Mouse (Mus musculus): ENCODE measurements around the gene Gm38431. TPM values are rescaled to one million over a fixed set of nuclear protein-coding genes. Genes with fewer than 3 reads are reported as not detected.
A peak's percentile ranks its signal among the peaks of the same experiment; 100 is the strongest.

Gm38431 gene
- total and polyA plus RNA-seq, 2 experiments from 2014 or later = 0.43 to 0.44 TPM

DNA sequence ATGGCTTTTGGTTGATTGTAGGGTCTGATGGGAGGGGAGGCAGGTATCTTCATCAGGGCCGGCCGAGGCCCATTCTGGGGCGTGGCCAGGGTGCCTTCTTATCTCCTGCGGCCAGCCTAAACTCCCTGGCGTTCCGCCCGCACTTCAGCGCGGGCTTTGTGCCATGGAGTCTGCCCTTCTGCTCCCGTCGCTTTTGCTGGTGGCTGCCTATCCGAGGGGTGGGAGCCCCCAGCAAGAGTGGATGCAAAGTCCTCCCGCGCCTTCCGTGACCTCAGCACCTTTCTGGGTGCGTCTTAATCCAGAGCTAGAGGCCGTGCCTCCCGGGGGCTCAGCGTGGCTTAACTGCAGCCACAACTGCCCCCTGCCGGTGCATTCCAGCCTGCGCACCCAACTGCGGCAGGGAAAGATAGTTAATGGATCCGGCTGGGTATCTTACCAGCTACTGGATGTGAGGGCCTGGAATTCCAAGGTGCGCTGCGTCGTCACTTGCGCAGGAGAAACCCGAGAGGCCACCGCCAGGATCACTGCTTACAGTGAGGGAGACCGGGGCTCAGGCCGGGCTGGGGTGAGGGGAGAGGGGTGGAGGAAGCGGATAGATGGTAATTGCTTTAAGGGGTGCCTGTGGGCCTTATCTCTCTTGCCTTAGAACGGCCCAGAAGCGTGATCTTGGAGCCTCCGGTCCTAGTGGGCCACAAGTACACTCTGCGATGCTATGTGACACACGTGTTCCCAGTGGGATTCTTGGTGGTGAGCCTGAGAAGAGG lies 62.3 kb downstream of the Gm38431 start, which contains the start of gene Icam4:
Gene Icam4 (plus strand): TSS at position 83 of the 764 bp plus-strand sequence.
- 4% methylated on average over 37 of the region's 37 CpGs for WGBS
- peaks cover 9% of the 10 kb centered on the region for H3K4me1 ChIP-seq (ENCODE audit: insufficient read depth)
- no peak for ATAC-seq
- no peaks in the 10 kb centered on the region for H3K36me3 ChIP-seq (ENCODE audit: insufficient read depth)
- peak within 1 kb of the TSS; percentile 30 for H3K4me2 ChIP-seq (ENCODE audit: low read depth)
- H3K27ac ChIP-seq (ENCODE audit: low read depth, low read length) = no peak within 1 kb of the TSS
- H3K9ac ChIP-seq = peak within 1 kb of the TSS; percentile 26; the same call in 1 of the 2 replicates
- no peak within 1 kb of the TSS for H3K4me3 ChIP-seq (ENCODE audit: low read depth, low read length)
- TF ChIP-seq CTCF (IDR thresholded peaks at IDR 0.05; ENCODE audit: low read depth) = peak; percentile 82
- peaks cover 40% of the 10 kb centered on the region for H3K27me3 ChIP-seq (ENCODE audit: insufficient read depth, low read length)
- H3K9me3 ChIP-seq (ENCODE audit: low read length) = no peaks in the 10 kb centered on the region
- peak; percentile 68 for DNase-seq

- 74% methylated on average over 6 of the region's 6 CpGs for WGBS
- ATAC-seq (no peak), DNase-seq (no peak)
- Histone ChIP-seq H3K27me3 (ENCODE audit: insufficient read depth, low read length) (peaks cover 35% of the 10 kb centered on the region), H3K36me3 (ENCODE audit: insufficient read depth) (no peaks in the 10 kb centered on the region), H3K4me2 (ENCODE audit: low read depth) (no peak overlapping the region), H3K4me1 (ENCODE audit: insufficient read depth) (peaks cover 8% of the 10 kb centered on the region), H3K9ac (no peak overlapping the region), H3K4me3 (ENCODE audit: low read depth, low read length) (no peak overlapping the region), H3K9me3 (ENCODE audit: low read length) (no peaks in the 10 kb centered on the region), H3K27ac (ENCODE audit: low read depth, low read length) (no peak overlapping the region)
- no peak for TF ChIP-seq CTCF (IDR thresholded peaks at IDR 0.05; ENCODE audit: low read depth)
These were observed 63.2 kb downstream of the Gm38431 start for GRCm38 (mm10) chr9:21028560-21029110.

GRCm38 (mm10) chr9:21027774-21028290 lies 64.0 kb downstream of the Gm38431 start:
- H3K27me3 ChIP-seq (ENCODE audit: insufficient read depth, low read length) = peaks cover 27% of the 10 kb centered on the region; the same call in 1 of the 2 replicates
- DNase-seq = no peak
- H3K4me2 ChIP-seq (ENCODE audit: low read depth) = no peak overlapping the region
- 64% methylated on average over 8 of the region's 8 CpGs for WGBS
- no peak for TF ChIP-seq CTCF (IDR thresholded peaks at IDR 0.05; ENCODE audit: low read depth)
- no peaks in the 10 kb centered on the region for H3K36me3 ChIP-seq (ENCODE audit: insufficient read depth)
- H3K4me3 ChIP-seq (ENCODE audit: low read depth, low read length) = no peak overlapping the region
- no peak overlapping the region for H3K9ac ChIP-seq
- H3K27ac ChIP-seq (ENCODE audit: low read depth, low read length) = no peak overlapping the region
- no peaks in the 10 kb centered on the region for H3K9me3 ChIP-seq (ENCODE audit: low read length)
- ATAC-seq = no peak
- 0 out of 2 replicates have a peak, but pooled peaks cover 1% of the 10 kb centered on the region for H3K4me1 ChIP-seq (ENCODE audit: insufficient read depth)

DNA sequence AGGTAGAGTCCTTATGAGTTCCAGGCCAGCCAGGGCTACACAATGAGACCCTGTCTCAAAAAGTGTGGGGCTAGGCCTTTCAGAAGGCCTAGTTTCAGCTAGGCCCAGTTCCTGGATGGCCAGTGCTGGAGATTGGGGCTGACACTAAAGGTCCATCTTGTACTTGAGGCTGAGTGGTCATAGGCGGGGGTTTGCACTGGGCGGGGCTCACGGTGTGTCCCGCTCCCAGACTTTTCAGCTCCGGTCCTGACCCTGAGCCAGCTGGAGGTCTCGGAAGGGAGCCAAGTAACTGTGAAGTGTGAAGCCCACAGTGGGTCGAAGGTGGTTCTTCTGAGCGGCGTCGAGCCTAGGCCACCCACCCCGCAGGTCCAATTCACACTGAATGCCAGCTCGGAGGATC lies 64.9 kb downstream of the Gm38431 start:
- Histone ChIP-seq H3K36me3 (ENCODE audit: insufficient read depth) (no peaks in the 10 kb centered on the region), H3K27me3 (ENCODE audit: insufficient read depth, low read length) (peaks cover 23% of the 10 kb centered on the region; the same call in 1 of the 2 replicates), H3K27ac (ENCODE audit: low read depth, low read length) (no peak overlapping the region), H3K9me3 (ENCODE audit: low read length) (no peaks in the 10 kb centered on the region), H3K4me2 (ENCODE audit: low read depth) (no peak overlapping the region), H3K4me1 (ENCODE audit: insufficient read depth) (no peaks in the 10 kb centered on the region), H3K9ac (no peak overlapping the region), H3K4me3 (ENCODE audit: low read depth, low read length) (no peak overlapping the region)
- DNase-seq (no peak), ATAC-seq (no peak)
- no peak for TF ChIP-seq CTCF (IDR thresholded peaks at IDR 0.05; ENCODE audit: low read depth)
- WGBS = 86% methylated on average over 12 of the region's 12 CpGs

DNA sequence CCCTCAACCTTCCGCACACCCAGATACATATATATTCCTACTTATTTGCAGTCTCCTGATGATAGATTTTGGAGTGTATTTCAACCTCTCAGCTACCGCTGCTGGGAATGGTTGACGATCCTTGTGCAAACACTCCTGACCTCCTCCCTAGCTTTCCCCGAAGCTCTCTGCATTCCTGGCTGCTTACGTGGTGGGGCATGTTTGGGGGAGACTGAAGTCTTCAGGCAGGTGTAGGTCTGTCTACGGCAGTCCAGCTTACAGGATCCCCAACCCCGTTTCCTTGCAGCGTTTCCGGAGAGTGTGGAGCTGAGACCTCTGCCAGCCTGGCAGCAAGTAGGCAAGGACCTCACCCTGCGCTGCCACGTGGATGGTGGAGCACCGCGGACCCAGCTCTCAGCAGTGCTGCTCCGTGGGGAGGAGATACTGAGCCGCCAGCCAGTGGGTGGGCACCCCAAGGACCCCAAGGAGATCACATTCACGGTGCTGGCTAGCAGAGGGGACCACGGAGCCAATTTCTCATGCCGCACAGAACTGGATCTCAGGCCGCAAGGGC lies 66.5 kb downstream of the Gm38431 start:
- Histone ChIP-seq H3K4me3 (ENCODE audit: low read depth, low read length) (no peak overlapping the region), H3K4me1 (ENCODE audit: insufficient read depth) (no peaks in the 10 kb centered on the region), H3K27ac (ENCODE audit: low read depth, low read length) (no peak overlapping the region), H3K9ac (no peak overlapping the region), H3K27me3 (ENCODE audit: insufficient read depth, low read length) (peaks cover 21% of the 10 kb centered on the region; the same call in 1 of the 2 replicates), H3K9me3 (ENCODE audit: low read length) (no peaks in the 10 kb centered on the region), H3K4me2 (ENCODE audit: low read depth) (no peak overlapping the region), H3K36me3 (ENCODE audit: insufficient read depth) (no peaks in the 10 kb centered on the region)
- WGBS = 72% methylated on average over 19 of the region's 19 CpGs
- no peak for TF ChIP-seq CTCF (IDR thresholded peaks at IDR 0.05; ENCODE audit: low read depth)
- ATAC-seq = no peak
- DNase-seq = no peak

- H3K9me3 ChIP-seq (ENCODE audit: low read length) = no peaks in the 10 kb centered on the region
- H3K4me1 ChIP-seq (ENCODE audit: insufficient read depth) = no peaks in the 10 kb centered on the region
- 96% methylated on average over 1 of the region's 1 CpGs for WGBS
- ATAC-seq = no peak
- H3K4me2 ChIP-seq (ENCODE audit: low read depth) = no peak overlapping the region
- no peaks in the 10 kb centered on the region for H3K27me3 ChIP-seq (ENCODE audit: insufficient read depth, low read length)
- DNase-seq = no peak
- H3K27ac ChIP-seq (ENCODE audit: low read depth, low read length) = no peak overlapping the region
- H3K36me3 ChIP-seq (ENCODE audit: insufficient read depth) = no peaks in the 10 kb centered on the region
- no peak overlapping the region for H3K9ac ChIP-seq
- H3K4me3 ChIP-seq (ENCODE audit: low read depth, low read length) = no peak overlapping the region
- TF ChIP-seq CTCF (IDR thresholded peaks at IDR 0.05; ENCODE audit: low read depth) = no peak
These were observed 69.1 kb downstream of the Gm38431 start for GRCm38 (mm10) chr9:21022726-21023125.

DNA sequence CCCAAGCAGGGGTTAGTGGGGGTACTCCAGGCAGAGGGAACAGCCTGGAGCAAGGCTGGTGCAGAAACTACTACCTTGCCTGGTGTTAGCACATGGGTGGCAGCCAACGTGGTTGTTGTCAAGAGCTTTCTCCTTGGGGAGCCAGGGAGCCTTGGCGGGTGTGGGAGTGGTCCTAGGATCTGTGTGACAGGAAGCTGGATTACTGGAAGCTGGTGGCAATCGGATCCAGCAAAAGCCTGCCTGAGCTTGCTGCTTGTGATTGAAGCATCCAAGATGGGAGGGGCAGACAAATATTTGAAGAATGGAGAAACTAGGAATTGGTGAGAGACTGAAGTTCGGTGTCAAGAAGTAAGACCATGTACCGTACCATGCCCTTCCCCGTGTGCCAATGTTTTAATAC lies 69.5 kb downstream of the Gm38431 start:
- H3K4me1 ChIP-seq (ENCODE audit: insufficient read depth) = no peaks in the 10 kb centered on the region
- no peak overlapping the region for H3K4me2 ChIP-seq (ENCODE audit: low read depth)
- no peaks in the 10 kb centered on the region for H3K36me3 ChIP-seq (ENCODE audit: insufficient read depth)
- no peak for TF ChIP-seq CTCF (IDR thresholded peaks at IDR 0.05; ENCODE audit: low read depth)
- 60% methylated on average over 6 of the region's 6 CpGs for WGBS
- no peaks in the 10 kb centered on the region for H3K9me3 ChIP-seq (ENCODE audit: low read length)
- H3K27ac ChIP-seq (ENCODE audit: low read depth, low read length) = no peak overlapping the region
- no peak for ATAC-seq
- DNase-seq = no peak
- peaks cover 4% of the 10 kb centered on the region; the same call in 1 of the 2 replicates for H3K27me3 ChIP-seq (ENCODE audit: insufficient read depth, low read length)
- no peak overlapping the region for H3K4me3 ChIP-seq (ENCODE audit: low read depth, low read length)
- no peak overlapping the region for H3K9ac ChIP-seq

Measured in forebrain, postnatal 0 days (tissue).